Mouse (Mus musculus): ENCODE results near the gene Pias4.
"Not testable (repeated sequence)": the region's sequence is repeated elsewhere in the genome, so short reads cannot be mapped to it uniquely, and the experiment has no call there.

Gene Pias4

GRCm38 (mm10) chr10:81190912-81191321 lies 23.2 kb upstream of the Pias4 start:
- DNase-seq (ENCODE audit: low spot score in 2 of 2): no peak

- DNase-seq (ENCODE audit: low spot score in 2 of 2): peak in 1 of 2 experiments; percentile 44
Measured at GRCm38 (mm10) chr10:81190236-81190911, 22.7 kb upstream of the Pias4 start.

GRCm38 (mm10) chr10:81189821-81190220 lies 22.1 kb upstream of the Pias4 start:
- no peak for DNase-seq (ENCODE audit: low spot score in 2 of 2)

- DNase-seq (ENCODE audit: low spot score in 2 of 2): no peak
Measured at GRCm38 (mm10) chr10:81187161-81187560, 19.4 kb upstream of the Pias4 start.

- DNase-seq (ENCODE audit: low spot score in 2 of 2): no peak
Measured at GRCm38 (mm10) chr10:81184765-81185164, 17.0 kb upstream of the Pias4 start.

- no peak for DNase-seq (ENCODE audit: low spot score in 2 of 2)
Measured at GRCm38 (mm10) chr10:81183805-81184204, 16.1 kb upstream of the Pias4 start, which contains the start of gene 4930442H23Rik. Gene 4930442H23Rik (minus strand): TSS chr10:81183849.

GRCm38 (mm10) chr10:81182336-81183333 lies 14.9 kb upstream of the Pias4 start, which contains the start of gene Dapk3:
Gene Dapk3 (plus strand): TSS chr10:81183005.
- peak; percentile 97 to 98 for DNase-seq (ENCODE audit: low spot score in 2 of 2)

GRCm38 (mm10) chr10:81181860-81182259 lies 14.1 kb upstream of the Pias4 start:
- not testable (repeated sequence) for DNase-seq (ENCODE audit: low spot score in 2 of 2)

- DNase-seq (ENCODE audit: low spot score in 2 of 2): no peak
Measured at GRCm38 (mm10) chr10:81180946-81181345, 13.2 kb upstream of the Pias4 start.

GRCm38 (mm10) chr10:81179451-81180342 lies 12.0 kb upstream of the Pias4 start:
- DNase-seq (ENCODE audit: low spot score in 2 of 2): no peak

- DNase-seq (ENCODE audit: low spot score in 2 of 2): no peak
Measured at GRCm38 (mm10) chr10:81178927-81179326, 11.2 kb upstream of the Pias4 start.

- DNase-seq (ENCODE audit: low spot score in 2 of 2): no peak
Measured at GRCm38 (mm10) chr10:81177958-81178712, 10.4 kb upstream of the Pias4 start.

- peak in 1 of 2 experiments; percentile 62 for DNase-seq (ENCODE audit: low spot score in 2 of 2)
Measured at GRCm38 (mm10) chr10:81177491-81177925, 9.8 kb upstream of the Pias4 start.

GRCm38 (mm10) chr10:81176466-81177271 lies 8.9 kb upstream of the Pias4 start, which contains the start of gene Eef2:
Gene Eef2 (plus strand): TSS chr10:81176631.
- DNase-seq (ENCODE audit: low spot score in 2 of 2): peak; percentile 97 to 99

GRCm38 (mm10) chr10:81175936-81176465 lies 8.3 kb upstream of the Pias4 start:
- DNase-seq (ENCODE audit: low spot score in 2 of 2): no peak

GRCm38 (mm10) chr10:81175345-81175701 lies 7.6 kb upstream of the Pias4 start:
- DNase-seq (ENCODE audit: low spot score in 2 of 2): not testable (repeated sequence)

- DNase-seq (ENCODE audit: low spot score in 2 of 2): peak; percentile 76 to 86
Measured at GRCm38 (mm10) chr10:81174617-81175344, 7.1 kb upstream of the Pias4 start.

- DNase-seq (ENCODE audit: low spot score in 2 of 2): peak in 1 of 2 experiments; percentile 81
Measured at GRCm38 (mm10) chr10:81173132-81173531, 5.4 kb upstream of the Pias4 start.
